Comparison of ENCODE assay signal across 8 mouse cellular contexts in the genomic region with DNA sequence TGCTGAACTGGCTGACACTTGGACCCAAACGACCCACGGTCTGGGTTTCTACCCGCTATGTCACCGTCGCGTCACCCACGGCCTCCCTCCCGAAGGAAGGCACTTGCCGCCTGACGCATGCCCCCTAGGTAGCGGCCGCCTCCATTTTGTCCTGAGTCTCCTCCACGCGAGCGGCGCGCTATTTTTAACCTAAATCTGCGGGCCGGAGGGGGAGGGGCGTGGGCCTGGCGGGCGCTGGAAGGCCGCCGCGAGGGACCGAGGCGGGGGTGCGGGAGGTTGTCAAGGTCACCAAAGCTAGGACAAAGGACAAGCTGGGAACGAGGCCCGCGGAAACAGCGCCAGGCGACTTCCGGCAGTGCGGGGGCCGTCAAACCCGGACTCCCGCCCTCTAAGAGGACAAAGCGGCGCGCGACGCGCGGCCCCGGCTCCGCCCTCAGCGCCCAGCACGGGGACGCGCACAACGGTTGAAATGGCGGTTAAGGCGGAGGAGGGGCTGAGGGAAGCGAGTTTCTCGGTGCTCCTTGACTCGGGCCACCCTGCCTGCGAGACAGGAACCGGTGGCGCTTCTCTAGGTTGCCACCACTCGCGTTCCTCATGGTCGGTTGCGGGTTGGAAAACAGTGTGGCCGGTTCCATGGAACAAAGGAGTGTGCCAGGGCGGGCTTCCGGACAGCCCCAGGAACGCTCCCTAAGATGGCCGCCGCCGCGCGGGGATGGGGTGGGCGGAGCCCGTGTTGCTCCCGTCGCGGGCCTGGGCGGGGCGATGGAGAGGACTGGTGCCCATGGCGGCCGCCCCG. TPM values are rescaled to one million over a fixed set of nuclear protein-coding genes. Genes with fewer than 3 reads are reported as not detected.
DNase-seq lines count a peak whose midpoint lies in the region; ATAC-seq and TF ChIP-seq lines count a peak whose summit lies in the region.

A gene (plus strand): TSS at position 742 of the 796 bp plus-strand sequence.

- H3K27me3 ChIP-seq in heart, embryonic 11.5 days (ENCODE audit: control insufficient read depth, insufficient read depth, low read length): no peaks in the 10 kb centered on the region
- no peaks in the 10 kb centered on the region for H3K27me3 ChIP-seq in kidney, postnatal 0 days (ENCODE audit: insufficient read depth, low read length)
- H3K27me3 ChIP-seq in liver, embryonic 11.5 days (replicated peaks; ENCODE audit: control insufficient read depth, insufficient read depth, low read length): no peaks in the 10 kb centered on the region
- H3K27me3 ChIP-seq in stomach, embryonic 14.5 days (ENCODE audit: control insufficient read depth, insufficient read depth, low read length): no peaks in the 10 kb centered on the region

- H3K4me2 ChIP-seq in heart, embryonic 11.5 days: peak within 1 kb of the TSS; percentile 74
- peak within 1 kb of the TSS; percentile 77 for H3K4me2 ChIP-seq in kidney, postnatal 0 days (ENCODE audit: low read length)
- peak within 1 kb of the TSS; percentile 70 for H3K4me2 ChIP-seq in liver, embryonic 11.5 days
- peak within 1 kb of the TSS; percentile 74 for H3K4me2 ChIP-seq in stomach, embryonic 14.5 days (replicated peaks; ENCODE audit: low read depth, low read length)

- H3K27ac ChIP-seq in heart, embryonic 11.5 days (ENCODE audit: low read depth, low read length): peak within 1 kb of the TSS; percentile 100
- peak within 1 kb of the TSS; percentile 99 for H3K27ac ChIP-seq in kidney, postnatal 0 days
- H3K27ac ChIP-seq in liver, embryonic 11.5 days (ENCODE audit: low read depth, low read length): peak within 1 kb of the TSS; percentile 94
- H3K27ac ChIP-seq in stomach, embryonic 14.5 days (ENCODE audit: low read length): peak within 1 kb of the TSS; percentile 99

- peak within 1 kb of the TSS; percentile 96 for H3K9ac ChIP-seq in heart, embryonic 11.5 days (ENCODE audit: low read depth, low read length)
- H3K9ac ChIP-seq in kidney, postnatal 0 days (ENCODE audit: low read depth, low read length): peak within 1 kb of the TSS; percentile 85
- peak within 1 kb of the TSS; percentile 79 for H3K9ac ChIP-seq in liver, embryonic 11.5 days (ENCODE audit: low read depth, low read length)
- H3K9ac ChIP-seq in stomach, embryonic 14.5 days (replicated peaks; ENCODE audit: low read depth, low read length): peak within 1 kb of the TSS; percentile 60

- under 1% methylated on average over 78 of the region's 83 CpGs for WGBS in heart, embryonic 11.5 days (ENCODE audit: insufficient replicate concordance)
- WGBS in kidney, postnatal 0 days: under 1% methylated on average over 77 of the region's 83 CpGs
- WGBS in liver, embryonic 11.5 days: under 1% methylated on average over 82 of the region's 83 CpGs
- WGBS in stomach, embryonic 14.5 days: under 1% methylated on average over 82 of the region's 83 CpGs

- H3K9me3 ChIP-seq in heart, embryonic 11.5 days (replicated peaks; ENCODE audit: control insufficient read depth, low read length): no peaks in the 10 kb centered on the region
- H3K9me3 ChIP-seq in kidney, postnatal 0 days (replicated peaks; ENCODE audit: low read length): no peaks in the 10 kb centered on the region
- no peaks in the 10 kb centered on the region for H3K9me3 ChIP-seq in liver, embryonic 11.5 days (ENCODE audit: control insufficient read depth, low read length)
- H3K9me3 ChIP-seq in stomach, embryonic 14.5 days (ENCODE audit: control insufficient read depth, low read depth, low read length): no peaks in the 10 kb centered on the region

- 0 out of 2 replicates have a peak, but pooled peaks cover 10% of the 10 kb centered on the region for H3K4me1 ChIP-seq in heart, embryonic 11.5 days (ENCODE audit: control insufficient read depth, insufficient read depth, low read length)
- peaks cover 14% of the 10 kb centered on the region; the same call in 1 of the 2 replicates for H3K4me1 ChIP-seq in kidney, postnatal 0 days (replicated peaks; ENCODE audit: insufficient read depth, low read length)
- peaks cover 17% of the 10 kb centered on the region for H3K4me1 ChIP-seq in liver, embryonic 11.5 days (replicated peaks; ENCODE audit: control insufficient read depth, insufficient read depth, low read length)
- peaks cover 10% of the 10 kb centered on the region; the same call in 1 of the 2 replicates for H3K4me1 ChIP-seq in stomach, embryonic 14.5 days (ENCODE audit: control insufficient read depth, insufficient read depth, low read length)

- peak; percentile 98 for DNase-seq in B cell, adult 2 months
- peak; percentile 99 for DNase-seq in brain, adult 2 months (ENCODE audit: low read depth, low spot score)
- DNase-seq in kidney, postnatal 0 days (ENCODE audit: low spot score): peak; percentile 97
- peak; percentile 98 for DNase-seq in liver, embryonic 11.5 days (ENCODE audit: low spot score)
- DNase-seq in naive thymus-derived CD4-positive, alpha-beta T cell, adult 2 months (ENCODE audit: low read depth): peak; percentile 98

- 0 out of 2 replicates have a peak, but pooled peaks have one; percentile 11 for TF ChIP-seq CTCF in kidney, postnatal 0 days (IDR thresholded peaks at IDR 0.05; ENCODE audit: low read depth)

- H3K4me3 ChIP-seq in heart, embryonic 11.5 days (ENCODE audit: low read depth, low read length): peak within 1 kb of the TSS; percentile 59
- H3K4me3 ChIP-seq in kidney, postnatal 0 days (replicated peaks; ENCODE audit: low read depth, low read length): peak within 1 kb of the TSS; percentile 63
- peak within 1 kb of the TSS; percentile 72 for H3K4me3 ChIP-seq in liver, embryonic 11.5 days (ENCODE audit: low read depth, low read length)
- peak within 1 kb of the TSS; percentile 59 for H3K4me3 ChIP-seq in stomach, embryonic 14.5 days (ENCODE audit: low read depth, low read length)

- H3K36me3 ChIP-seq in heart, embryonic 11.5 days (ENCODE audit: control insufficient read depth, insufficient read depth, low read length): peaks cover 14% of the 10 kb centered on the region
- H3K36me3 ChIP-seq in kidney, postnatal 0 days (ENCODE audit: insufficient read depth, low read length): peaks cover 22% of the 10 kb centered on the region
- peaks cover 18% of the 10 kb centered on the region for H3K36me3 ChIP-seq in liver, embryonic 11.5 days (ENCODE audit: control insufficient read depth, insufficient read depth, low read length)
- H3K36me3 ChIP-seq in stomach, embryonic 14.5 days (ENCODE audit: control insufficient read depth, insufficient read depth, low read length): peaks cover 33% of the 10 kb centered on the region

- ATAC-seq in erythroblast, adult 5-6 weeks (replicated peaks; ENCODE audit: low FRiP score, poor library complexity, severe bottlenecking): peak; percentile 85
- ATAC-seq in heart, embryonic 11.5 days (replicated peaks; ENCODE audit: insufficient number of reproducible peaks, low FRiP score, low TSS enrichment): peak; percentile 95
- peak; percentile 95 for ATAC-seq in kidney, postnatal 0 days (replicated peaks; ENCODE audit: low FRiP score, low read depth)
- peak; percentile 89 for ATAC-seq in liver, embryonic 11.5 days (replicated peaks; ENCODE audit: low FRiP score)
- ATAC-seq in stomach, embryonic 14.5 days (ENCODE audit: insufficient number of reproducible peaks, insufficient read depth, low FRiP score, low read depth): peak; percentile 94

RNA-seq across cellular contexts. Expression of the gene that starts here (rescaled TPM):
- 53.6 and 94.9 TPM in 2 replicates for total RNA-seq in erythroblast, adult 5-6 weeks (2015; ENCODE audit: low replicate concordance)
- 54.2 and 68.2 TPM in 2 replicates for total RNA-seq in erythroblast, adult 5-6 weeks (2017; ENCODE audit: low replicate concordance)
- polyA plus RNA-seq in heart, embryonic 11.5 days (2014; fragmentation: Nextera tagmentation; extraction: Ambion mirVana): 174 and 178 TPM in 2 replicates
- polyA plus RNA-seq in kidney, postnatal 0 days (2015; fragmentation: Nextera tagmentation; extraction: Ambion mirVana): 216 and 225 TPM in 2 replicates
- 108 and 129 TPM in 2 replicates for polyA plus RNA-seq in liver, embryonic 11.5 days (2014; fragmentation: Nextera tagmentation; extraction: Ambion mirVana)
- polyA plus RNA-seq in stomach, embryonic 14.5 days (2014; fragmentation: Nextera tagmentation; extraction: Ambion mirVana): 138 and 149 TPM in 2 replicates

Comparison
In these comparisons a context has a peak if more than half of its experiments do, and no peak if none do; other contexts are left out.
1. Peak in every context shown above with its lines: DNase-seq, ATAC-seq, H3K4me3 ChIP-seq and H3K27ac ChIP-seq.